Mouse (Mus musculus): ENCODE data around the gene Tapbpl. TPM values are rescaled to one million over a fixed set of nuclear protein-coding genes. Genes with fewer than 3 reads are reported as not detected.

The Tapbpl gene
- polyA plus RNA-seq, 1 experiment: not detected

- H3K4me3 ChIP-seq (ENCODE audit: insufficient read depth, low read depth, low read length): no peak overlapping the region
- peaks cover 3% of the 10 kb centered on the region; the same call in 1 of the 2 replicates for H3K4me1 ChIP-seq (ENCODE audit: control insufficient read depth, insufficient read depth, low read length)
- 77% methylated on average over 13 of the region's 13 CpGs for WGBS
- H3K27ac ChIP-seq (ENCODE audit: insufficient read depth, low read depth, low read length): no peak overlapping the region
- TF ChIP-seq CTCF (IDR thresholded peaks at IDR 0.05; ENCODE audit: insufficient read depth, low read depth, low read length): no peak
- TF ChIP-seq POLR2A (IDR thresholded peaks at IDR 0.05; ENCODE audit: insufficient read depth, low read depth, low read length): no peak
These were observed 34.4 kb upstream of the Tapbpl start for GRCm38 (mm10) chr6:125266091-125266490.

- 43% methylated on average over 10 of the region's 10 CpGs for WGBS
- H3K27ac ChIP-seq (ENCODE audit: insufficient read depth, low read depth, low read length): no peak overlapping the region
- H3K4me1 ChIP-seq (ENCODE audit: control insufficient read depth, insufficient read depth, low read length): peaks cover 3% of the 10 kb centered on the region; the same call in 1 of the 2 replicates
- H3K4me3 ChIP-seq (ENCODE audit: insufficient read depth, low read depth, low read length): no peak overlapping the region
- TF ChIP-seq CTCF (IDR thresholded peaks at IDR 0.05; ENCODE audit: insufficient read depth, low read depth, low read length) (no peak), POLR2A (IDR thresholded peaks at IDR 0.05; ENCODE audit: insufficient read depth, low read depth, low read length) (no peak)
These were observed 33.6 kb upstream of the Tapbpl start for GRCm38 (mm10) chr6:125265239-125265638.

DNA sequence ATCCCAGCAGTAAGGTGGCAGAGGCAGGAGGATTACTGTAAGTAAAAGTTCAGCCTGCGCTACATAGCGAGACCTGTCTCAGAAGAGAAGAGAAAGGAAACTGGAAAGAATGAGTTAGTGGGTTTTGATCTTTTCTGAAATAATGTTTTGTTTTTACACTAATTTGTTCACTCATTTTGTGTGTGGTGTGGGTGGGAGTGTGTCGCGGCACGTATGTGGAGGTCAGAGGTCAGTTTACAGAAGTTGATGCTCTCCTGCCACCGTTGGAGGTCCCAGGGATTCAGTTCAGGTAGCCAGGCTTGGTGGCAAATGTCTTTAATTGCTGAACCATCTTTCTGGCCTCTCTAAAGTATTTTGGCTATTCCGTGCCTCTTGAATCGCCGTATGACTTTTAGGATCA is 32.6 kb upstream of the Tapbpl start:
- H3K4me3 ChIP-seq (ENCODE audit: insufficient read depth, low read depth, low read length): no peak overlapping the region
- peaks cover 3% of the 10 kb centered on the region; the same call in 1 of the 2 replicates for H3K4me1 ChIP-seq (ENCODE audit: control insufficient read depth, insufficient read depth, low read length)
- H3K27ac ChIP-seq (ENCODE audit: insufficient read depth, low read depth, low read length): no peak overlapping the region
- WGBS: 90% methylated on average over 9 of the region's 9 CpGs
- no peak for TF ChIP-seq POLR2A (IDR thresholded peaks at IDR 0.05; ENCODE audit: insufficient read depth, low read depth, low read length)
- TF ChIP-seq CTCF (IDR thresholded peaks at IDR 0.05; ENCODE audit: insufficient read depth, low read depth, low read length): no peak

DNA sequence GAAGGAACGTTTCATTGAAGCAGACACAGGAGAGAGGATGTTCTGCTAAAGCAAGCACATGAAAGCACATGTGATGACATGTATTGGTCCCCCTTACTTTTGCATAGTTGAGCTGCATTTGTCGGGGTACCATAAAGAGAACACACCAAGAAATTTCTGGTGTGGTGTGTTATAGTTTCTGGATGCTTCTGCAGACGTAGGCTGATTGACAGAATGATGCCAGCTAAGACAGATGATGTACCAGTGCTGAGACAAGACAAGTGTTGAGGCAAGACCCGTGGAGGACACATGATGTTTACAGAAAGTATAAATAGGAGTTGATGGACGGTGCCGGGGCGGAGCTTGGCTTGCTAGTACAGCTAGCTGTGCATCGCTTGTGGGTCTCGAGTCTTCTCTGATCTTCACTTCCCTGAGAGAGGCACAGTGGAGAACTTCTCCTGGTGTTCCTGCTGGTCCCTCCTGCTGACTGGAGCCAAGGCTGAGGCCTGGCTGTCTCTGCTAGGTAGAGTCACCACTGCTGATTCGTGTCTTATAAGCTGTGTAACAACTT is 28.4 kb upstream of the Tapbpl start:
- 83% methylated on average over 10 of the region's 10 CpGs for WGBS
- H3K4me1 ChIP-seq (ENCODE audit: control insufficient read depth, insufficient read depth, low read length): no peaks in the 10 kb centered on the region; the same call in none of the 2 replicates
- no peak overlapping the region for H3K27ac ChIP-seq (ENCODE audit: insufficient read depth, low read depth, low read length)
- TF ChIP-seq CTCF (IDR thresholded peaks at IDR 0.05; ENCODE audit: insufficient read depth, low read depth, low read length) (no peak), POLR2A (IDR thresholded peaks at IDR 0.05; ENCODE audit: insufficient read depth, low read depth, low read length) (no peak)
- H3K4me3 ChIP-seq (ENCODE audit: insufficient read depth, low read depth, low read length): no peak overlapping the region

- WGBS: 72% methylated on average over 8 of the region's 8 CpGs
These were observed 24.7 kb upstream of the Tapbpl start for GRCm38 (mm10) chr6:125256222-125256966.

DNA sequence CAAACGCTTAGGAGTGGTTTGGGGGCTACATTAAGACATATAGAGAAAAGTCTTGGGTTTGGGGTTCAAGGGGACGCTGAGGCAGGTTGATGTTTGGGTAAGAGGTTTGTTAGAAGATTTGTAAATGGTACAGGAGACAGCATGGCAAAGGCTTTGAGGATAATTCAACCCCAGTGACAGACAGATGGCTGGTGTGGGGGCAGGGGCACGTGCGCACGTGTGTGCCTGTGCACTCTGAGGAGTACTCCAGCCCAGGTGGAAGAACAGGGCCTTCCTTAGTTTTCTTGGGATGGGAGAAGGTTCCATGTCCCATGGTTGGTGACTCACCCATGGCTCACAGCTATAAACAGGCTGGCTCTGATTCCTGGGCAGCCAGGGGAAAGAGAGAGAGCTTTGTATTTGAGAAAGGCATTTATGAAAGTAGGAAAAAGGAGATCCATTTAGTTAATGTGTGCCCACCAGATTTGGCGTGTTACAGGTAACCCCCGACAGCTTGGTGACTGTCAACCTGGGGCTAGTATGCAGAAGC is 23.9 kb upstream of the Tapbpl start:
- WGBS: 84% methylated on average over 7 of the region's 7 CpGs
- TF ChIP-seq CTCF (IDR thresholded peaks at IDR 0.05; ENCODE audit: insufficient read depth, low read depth, low read length) (no peak), POLR2A (IDR thresholded peaks at IDR 0.05; ENCODE audit: insufficient read depth, low read depth, low read length) (no peak)
- H3K27ac ChIP-seq (ENCODE audit: insufficient read depth, low read depth, low read length): no peak overlapping the region
- no peaks in the 10 kb centered on the region; the same call in none of the 2 replicates for H3K4me1 ChIP-seq (ENCODE audit: control insufficient read depth, insufficient read depth, low read length)
- no peak overlapping the region for H3K4me3 ChIP-seq (ENCODE audit: insufficient read depth, low read depth, low read length)

More at GRCm38 (mm10) chr6:125256222-125256966, 24.7 kb upstream of the Tapbpl start:
- Histone ChIP-seq H3K4me1 (ENCODE audit: control insufficient read depth, insufficient read depth, low read length) (no peaks in the 10 kb centered on the region; the same call in none of the 2 replicates), H3K27ac (ENCODE audit: insufficient read depth, low read depth, low read length) (no peak overlapping the region), H3K4me3 (ENCODE audit: insufficient read depth, low read depth, low read length) (no peak overlapping the region)
- TF ChIP-seq POLR2A (IDR thresholded peaks at IDR 0.05; ENCODE audit: insufficient read depth, low read depth, low read length) (no peak), CTCF (IDR thresholded peaks at IDR 0.05; ENCODE audit: insufficient read depth, low read depth, low read length) (no peak)

DNA sequence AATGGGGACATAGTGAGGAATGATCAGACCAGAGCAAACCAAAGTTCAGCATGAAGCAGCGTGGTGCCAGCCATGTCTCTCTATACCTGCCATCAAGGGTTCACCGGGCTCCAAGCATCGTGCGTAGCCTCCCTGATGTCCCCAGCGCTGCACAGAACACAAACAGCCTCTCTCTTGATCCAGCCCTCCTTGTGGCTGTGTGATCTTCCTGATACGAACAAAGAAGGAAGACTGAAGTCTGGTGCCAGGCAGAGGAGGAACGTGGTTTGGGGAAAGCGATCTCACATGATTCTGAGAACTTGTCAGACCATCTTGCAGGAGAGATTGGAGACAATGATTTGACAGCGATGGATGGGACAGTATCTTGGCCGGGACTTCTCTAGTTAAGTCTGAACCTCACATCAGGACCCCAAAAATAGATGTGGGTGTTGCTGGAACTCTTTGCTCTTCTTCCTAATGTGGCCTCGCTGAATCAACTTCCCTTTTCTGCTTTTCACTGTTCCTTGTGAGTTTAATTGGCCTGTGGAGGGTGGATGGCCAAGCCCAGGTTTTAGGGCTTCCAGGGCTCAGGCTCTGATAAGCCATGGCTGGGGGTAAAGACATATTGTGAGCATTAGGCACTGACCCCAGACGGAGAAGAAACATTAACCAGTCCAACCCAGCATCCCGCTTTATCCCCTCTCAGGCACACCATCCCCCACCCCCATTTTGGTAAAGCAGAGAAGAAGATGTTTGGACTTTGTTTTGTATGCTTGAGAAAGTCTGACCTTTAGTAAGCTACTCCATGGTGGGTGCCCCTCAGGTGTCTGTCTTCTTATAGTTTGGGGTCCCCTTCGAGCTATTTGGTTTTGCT is 22.4 kb upstream of the Tapbpl start:
- Histone ChIP-seq H3K4me3 (ENCODE audit: insufficient read depth, low read depth, low read length) (no peak overlapping the region), H3K4me1 (ENCODE audit: control insufficient read depth, insufficient read depth, low read length) (no peaks in the 10 kb centered on the region; the same call in none of the 2 replicates), H3K27ac (ENCODE audit: insufficient read depth, low read depth, low read length) (peak overlapping the region; percentile 31; the same call in 1 of the 2 replicates)
- WGBS: 70% methylated on average over 14 of the region's 14 CpGs
- no peak for TF ChIP-seq CTCF (IDR thresholded peaks at IDR 0.05; ENCODE audit: insufficient read depth, low read depth, low read length)
- no peak for TF ChIP-seq POLR2A (IDR thresholded peaks at IDR 0.05; ENCODE audit: insufficient read depth, low read depth, low read length)

GRCm38 (mm10) chr6:125252711-125253110 is 21.1 kb upstream of the Tapbpl start:
- TF ChIP-seq POLR2A (IDR thresholded peaks at IDR 0.05; ENCODE audit: insufficient read depth, low read depth, low read length): no peak
- no peak for TF ChIP-seq CTCF (IDR thresholded peaks at IDR 0.05; ENCODE audit: insufficient read depth, low read depth, low read length)
- WGBS: 87% methylated on average over 8 of the region's 8 CpGs
- Histone ChIP-seq H3K4me1 (ENCODE audit: control insufficient read depth, insufficient read depth, low read length) (no peaks in the 10 kb centered on the region; the same call in none of the 2 replicates), H3K27ac (ENCODE audit: insufficient read depth, low read depth, low read length) (no peak overlapping the region), H3K4me3 (ENCODE audit: insufficient read depth, low read depth, low read length) (no peak overlapping the region)
